Mouse (Mus musculus) MEL (cell line): ENCODE measurements around the gene Izumo4. TPM values are rescaled to one million over a fixed set of nuclear protein-coding genes. Genes with fewer than 3 reads are reported as not detected.
A peak's percentile ranks its signal among the peaks of the same experiment; 100 is the strongest.

Source experiments
- DNase-seq: peaks from one replicate; pipeline ENCODE4 v3.0.0; 2011; ENCODE audit warnings: low read depth, low spot score
- H3K27ac ChIP-seq: 2 replicates; pipeline ENCODE4 v1.5.1; 2012; ENCODE audit warnings: low read depth, mild to moderate bottlenecking, control low read depth, low read length, moderate library complexity; ENCODE audit not compliant: control insufficient read depth
- H3K27me3 ChIP-seq, 2 experiments: fragments of 150-350 bp in 1 of 2; sonication (generic) in 1 of 2; 2 replicates each; pipeline ENCODE4 v1.6.1; 2012; ENCODE audit warnings: low read length in 2 of 2, mild to moderate bottlenecking in 2 of 2, improper control_type of control experiment in 1 of 2, moderate library complexity in 1 of 2; ENCODE audit not compliant: insufficient read depth in 2 of 2, control insufficient read depth in 1 of 2
- H3K36me3 ChIP-seq, 2 experiments: 2 replicates each; pipeline ENCODE4 v1.6.1; 2012 to 2014; ENCODE audit warnings: low read length in 2 of 2, improper control_type of control experiment in 1 of 2, inconsistent platforms in 1 of 2, mild to moderate bottlenecking in 1 of 2; ENCODE audit not compliant: insufficient read depth in 2 of 2, control insufficient read depth in 1 of 2
- H3K4me1 ChIP-seq, 2 experiments: fragments of 150-350 bp in 1 of 2; sonication (generic) in 1 of 2; 2 replicates each; pipeline ENCODE4 v1.6.1; 2012; ENCODE audit warnings: low read length in 2 of 2, improper control_type of control experiment in 1 of 2, mild to moderate bottlenecking in 1 of 2; ENCODE audit not compliant: insufficient read depth in 2 of 2, control insufficient read depth in 1 of 2
- H3K4me3 ChIP-seq, 2 experiments: fragments of 150-350 bp in 1 of 2; sonication (generic) in 1 of 2; 2 replicates each; pipeline ENCODE4 v1.5.1; 2012; ENCODE audit warnings: low read depth in 2 of 2, low read length in 2 of 2, mild to moderate bottlenecking in 2 of 2, moderate library complexity in 2 of 2, control low read depth in 1 of 2, improper control_type of control experiment in 1 of 2; ENCODE audit not compliant: control insufficient read depth in 1 of 2, insufficient read depth in 1 of 2
- H3K79me2 ChIP-seq: 2 replicates; pipeline ENCODE4 v1.6.1; 2012; ENCODE audit warnings: mild to moderate bottlenecking, low read length, moderate library complexity; ENCODE audit not compliant: control insufficient read depth, poor library complexity, insufficient read depth
- H3K9ac ChIP-seq: 2 replicates; pipeline ENCODE4 v1.6.1; 2012; ENCODE audit warnings: low read depth, mild to moderate bottlenecking, control low read depth, low read length, moderate library complexity; ENCODE audit not compliant: control insufficient read depth, poor library complexity, severe bottlenecking
- H3K9me3 ChIP-seq: fragments of 150-350 bp; sonication (generic); replicated peaks from 2 replicates; pipeline ENCODE4 v1.6.1; 2012; ENCODE audit warnings: mild to moderate bottlenecking, low read length, improper control_type of control experiment, moderate library complexity; ENCODE audit not compliant: insufficient read depth
- BHLHE40 ChIP-seq: IDR thresholded peaks from 2 replicates; pipeline ENCODE4 v1.6.1; 2012; ENCODE audit warnings: low read depth, mild to moderate bottlenecking, inconsistent platforms, low read length, improper control_type of control experiment, borderline replicate concordance
- CHD2 ChIP-seq: IDR thresholded peaks from 2 replicates; pipeline ENCODE4 v1.6.1; 2011; ENCODE audit warnings: low read length, improper control_type of control experiment
- CTCF ChIP-seq, 3 experiments: IDR thresholded peaks in 2 of 3; conservative IDR thresholded peaks in 1 of 3; 2 replicates each; pipeline ENCODE4 v1.5.1; 2011 to 2012; ENCODE audit warnings: low read length in 3 of 3, low read depth in 2 of 3, mild to moderate bottlenecking in 2 of 3, improper control_type of control experiment in 1 of 3, inconsistent platforms in 1 of 3, mixed read lengths in 1 of 3, moderate library complexity in 1 of 3; ENCODE audit not compliant: control insufficient read depth in 1 of 3, insufficient read depth in 1 of 3, poor library complexity in 1 of 3, severe bottlenecking in 1 of 3
- E2F4 ChIP-seq: IDR thresholded peaks from 2 replicates; pipeline ENCODE4 v1.6.1; 2011; ENCODE audit warnings: low read depth, low read length, improper control_type of control experiment, borderline replicate concordance
- GATA1 ChIP-seq: IDR thresholded peaks from 2 replicates; pipeline ENCODE4 v1.6.1; 2011; ENCODE audit warnings: low read depth, low read length, improper control_type of control experiment
- HCFC1 ChIP-seq: IDR thresholded peaks from 2 replicates; pipeline ENCODE4 v1.6.1; 2012; ENCODE audit warnings: low read depth, mild to moderate bottlenecking, inconsistent platforms, low read length, improper control_type of control experiment, moderate library complexity
- KAT2A ChIP-seq: conservative IDR thresholded peaks from 2 replicates; pipeline ENCODE4 v1.6.1; 2012; ENCODE audit warnings: low read depth, low read length, improper control_type of control experiment, inconsistent platforms
- MAX ChIP-seq: IDR thresholded peaks from 2 replicates; pipeline ENCODE4 v1.6.1; 2011; ENCODE audit warnings: low read length, improper control_type of control experiment
- MEF2A ChIP-seq: IDR thresholded peaks from 2 replicates; pipeline ENCODE4 v1.6.1; 2014; ENCODE audit warnings: low read depth, mild to moderate bottlenecking, inconsistent platforms, low read length, improper control_type of control experiment; ENCODE audit not compliant: poor library complexity, insufficient replicate concordance, severe bottlenecking; ENCODE audit errors: extremely low read depth
- MXI1 ChIP-seq: IDR thresholded peaks from 2 replicates; pipeline ENCODE4 v1.6.1; 2011; ENCODE audit warnings: mild to moderate bottlenecking, low read depth, low read length, improper control_type of control experiment
- NELFE ChIP-seq: IDR thresholded peaks from 2 replicates; pipeline ENCODE4 v1.6.1; 2011; ENCODE audit warnings: low read depth, low read length, improper control_type of control experiment
- NRF1 ChIP-seq: IDR thresholded peaks from 2 replicates; pipeline ENCODE4 v1.6.1; 2014; ENCODE audit warnings: low read depth, mild to moderate bottlenecking, inconsistent platforms, low read length, improper control_type of control experiment, moderate library complexity; ENCODE audit not compliant: poor library complexity, insufficient read depth, severe bottlenecking
- POLR2A ChIP-seq, 2 experiments: IDR thresholded peaks; 2 replicates each; pipeline ENCODE4 v1.6.1; 2011 to 2012; ENCODE audit warnings: low read length in 2 of 2, mild to moderate bottlenecking in 2 of 2, control low read depth in 1 of 2, improper control_type of control experiment in 1 of 2, low read depth in 1 of 2, moderate library complexity in 1 of 2; ENCODE audit not compliant: control insufficient read depth in 1 of 2, insufficient read depth in 1 of 2, poor library complexity in 1 of 2
- POLR2AphosphoS5 ChIP-seq: IDR thresholded peaks from 2 replicates; pipeline ENCODE4 v1.6.1; 2012; ENCODE audit warnings: low read depth, borderline replicate concordance, mild to moderate bottlenecking, inconsistent platforms, low read length, moderate library complexity, mixed read lengths
- RAD21 ChIP-seq: IDR thresholded peaks from 2 replicates; pipeline ENCODE4 v1.6.1; 2011; ENCODE audit warnings: mild to moderate bottlenecking, low read depth, low read length, improper control_type of control experiment
- SIN3A ChIP-seq: IDR thresholded peaks from 2 replicates; pipeline ENCODE4 v1.6.1; 2012; ENCODE audit warnings: low read length, improper control_type of control experiment, inconsistent platforms
- SMC3 ChIP-seq: IDR thresholded peaks from 2 replicates; pipeline ENCODE4 v1.6.1; 2011; ENCODE audit warnings: low read depth, low read length, improper control_type of control experiment
- TAL1 ChIP-seq: IDR thresholded peaks from 2 replicates; pipeline ENCODE4 v1.6.1; 2012; ENCODE audit warnings: mild to moderate bottlenecking, inconsistent platforms, low read length, moderate library complexity, mixed read lengths
- TBP ChIP-seq: IDR thresholded peaks from 2 replicates; pipeline ENCODE4 v1.8.0; 2011; ENCODE audit warnings: low read depth, low read length, improper control_type of control experiment
- TCF12 ChIP-seq: IDR thresholded peaks from 2 replicates; pipeline ENCODE4 v1.6.1; 2014; ENCODE audit warnings: low read depth, mild to moderate bottlenecking, inconsistent platforms, low read length, improper control_type of control experiment, moderate library complexity
- USF1 ChIP-seq: IDR thresholded peaks from 2 replicates; pipeline ENCODE4 v1.6.1; 2014; ENCODE audit warnings: low read depth, mild to moderate bottlenecking, inconsistent platforms, low read length, improper control_type of control experiment, moderate library complexity
- USF2 ChIP-seq, 2 experiments: IDR thresholded peaks; 2 replicates each; pipeline ENCODE4 v1.6.1; 2011 to 2012; ENCODE audit warnings: improper control_type of control experiment in 2 of 2, low read length in 2 of 2, borderline replicate concordance in 1 of 2, inconsistent platforms in 1 of 2, low read depth in 1 of 2, mild to moderate bottlenecking in 1 of 2; ENCODE audit not compliant: insufficient read depth in 1 of 2
- ZC3H11A ChIP-seq: IDR thresholded peaks from 2 replicates; pipeline ENCODE4 v1.6.1; 2012; ENCODE audit warnings: low read depth, mild to moderate bottlenecking, inconsistent platforms, low read length, improper control_type of control experiment
- ZNF384 ChIP-seq: IDR thresholded peaks from 2 replicates; pipeline ENCODE4 v1.6.1; 2012; ENCODE audit warnings: low read depth, mild to moderate bottlenecking, inconsistent platforms, low read length, improper control_type of control experiment
- polyA plus RNA-seq, 2 experiments: library from polyadenylated mRNA; stranded (reverse) in 1 of 2; unstranded in 1 of 2; fragments of >175 nt in 1 of 2; fragments of >200 nt in 1 of 2; gene quantifications; 2 replicates each; pipeline versions ENCODE4 v1.2.1 to v1.2.4; 2012; ENCODE audit warnings: low replicate concordance in 2 of 2, low read depth in 1 of 2; ENCODE audit not compliant: insufficient read length in 2 of 2, insufficient read depth in 1 of 2, missing spikeins in 1 of 2
- total RNA-seq: library from RNA; depleted of rRNA; stranded (reverse); fragments of 300-350 nt; gene quantifications from 2 replicates; pipeline ENCODE4 v1.2.3, GENCODE M21; 2012

Gene Izumo4
- total and polyA plus RNA-seq, 3 experiments = 1.0 to 3.8 TPM; not detected in 1

DNA sequence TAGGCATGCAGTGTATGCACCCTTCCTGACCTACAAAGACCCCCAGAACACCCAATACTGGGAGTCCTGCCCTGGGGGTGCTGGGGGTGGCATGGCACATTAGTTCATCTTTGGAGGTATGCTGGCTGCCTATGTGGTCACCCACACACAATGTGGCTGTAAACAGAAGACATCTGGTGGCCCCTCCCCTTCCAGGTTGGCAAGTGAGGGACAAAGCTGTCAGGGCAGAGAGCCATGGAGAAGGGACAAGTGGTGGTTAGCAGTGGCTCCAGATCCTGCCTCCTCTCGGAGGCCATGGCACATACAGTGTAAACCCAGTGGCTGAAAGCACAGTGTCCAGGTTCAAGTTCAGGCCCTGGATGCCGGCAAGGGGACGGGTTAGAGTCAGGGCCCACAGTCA, 15.4 kb upstream of the Izumo4 start:
- TF ChIP-seq USF2 (IDR thresholded peaks at IDR 0.05; ENCODE audit: borderline replicate concordance in 1 of 2, insufficient read depth in 1 of 2, low read depth in 1 of 2, low read length in 2 of 2) = no peak
- no peak for TF ChIP-seq NRF1
- TF ChIP-seq RAD21 = no peak
- TF ChIP-seq POLR2A (IDR thresholded peaks at IDR 0.05; ENCODE audit: control insufficient read depth in 1 of 2, insufficient read depth in 1 of 2, low read depth in 1 of 2, low read length in 2 of 2, poor library complexity in 1 of 2) = no peak
- TF ChIP-seq MAX = no peak
- TF ChIP-seq TAL1 = no peak
- TF ChIP-seq MXI1 = no peak
- TF ChIP-seq TCF12 = no peak
- TF ChIP-seq SMC3 = no peak
- TF ChIP-seq USF1 = no peak
- TF ChIP-seq POLR2AphosphoS5 = no peak
- TF ChIP-seq TBP = no peak
- no peak for TF ChIP-seq NELFE
- TF ChIP-seq KAT2A = no peak
- no peak for TF ChIP-seq HCFC1
- H3K4me3 ChIP-seq = no peak overlapping the region
- DNase-seq = no peak
- H3K27me3 ChIP-seq = no peaks in the 10 kb centered on the region
- H3K9me3 ChIP-seq = no peaks in the 10 kb centered on the region
- H3K4me1 ChIP-seq = peaks cover 6 to 19% of the 10 kb centered on the region in 2 experiments
- peaks cover 5 to 17% of the 10 kb centered on the region in 2 experiments; a peak in 3 of 4 replicates for H3K36me3 ChIP-seq
- no peak overlapping the region for H3K27ac ChIP-seq
- no peaks in the 10 kb centered on the region for H3K79me2 ChIP-seq
- no peak overlapping the region for H3K9ac ChIP-seq

DNA sequence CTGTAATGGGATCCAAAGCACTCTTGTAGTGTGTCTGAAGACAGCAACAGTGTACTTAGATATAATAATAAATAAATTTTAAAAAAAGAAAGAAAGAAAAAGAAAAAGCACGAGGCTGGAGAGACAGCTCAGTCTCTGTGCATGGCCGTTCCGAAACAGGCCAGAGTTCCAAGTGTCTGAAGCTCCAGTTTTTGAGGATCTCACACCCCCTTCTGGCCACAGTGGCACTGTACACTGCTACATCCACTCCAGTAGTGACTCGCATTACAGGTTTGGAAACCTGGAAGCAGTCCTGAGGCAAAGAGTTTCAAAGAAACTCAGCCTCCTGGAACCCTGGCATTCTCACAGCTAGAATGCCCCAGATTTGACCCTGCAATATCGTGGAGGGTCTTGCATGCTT, 14.1 kb upstream of the Izumo4 start:
- Histone ChIP-seq H3K36me3 (peaks cover 5 to 21% of the 10 kb centered on the region in 2 experiments; a peak in 3 of 4 replicates), H3K27me3 (no peaks in the 10 kb centered on the region), H3K27ac (no peak overlapping the region), H3K4me3 (no peak overlapping the region)
- TF ChIP-seq GATA1 (no peak), ZC3H11A (peak; percentile 66), E2F4 (no peak), SIN3A (0 out of 2 replicates have a peak, but pooled peaks have one; percentile 36), MXI1 (no peak), SMC3 (peak; percentile 70), BHLHE40 (no peak), MAX (no peak), CTCF (IDR thresholded peaks at IDR 0.05 in 2 of 3, conservative IDR thresholded peaks at IDR 0.05 in 1 of 3; ENCODE audit: control insufficient read depth in 1 of 3, insufficient read depth in 1 of 3, low read depth in 2 of 3, low read length in 3 of 3, poor library complexity in 1 of 3, severe bottlenecking in 1 of 3) (peak; percentile 52 to 75 (median 67)), CHD2 (no peak), MEF2A (no peak), RAD21 (peak; percentile 79), ZNF384 (no peak)
- TF ChIP-seq, all 39 proteins: peak for 5
- Histone ChIP-seq H3K79me2 (no peaks in the 10 kb centered on the region), H3K9me3 (no peaks in the 10 kb centered on the region), H3K9ac (no peak overlapping the region), H3K4me1 (peaks cover 10 to 28% of the 10 kb centered on the region in 2 experiments)
- DNase-seq = peak; percentile 77
